Mouse (Mus musculus) liver, adult (tissue): ENCODE measurements around the gene Dap.

Source experiments
- GATA4 ChIP-seq: IDR thresholded peaks from 2 replicates; pipeline ENCODE4 v1.6.1; 2014; ENCODE audit warnings: mild to moderate bottlenecking, low read length; ENCODE audit not compliant: insufficient replicate concordance

The Dap gene

DNA sequence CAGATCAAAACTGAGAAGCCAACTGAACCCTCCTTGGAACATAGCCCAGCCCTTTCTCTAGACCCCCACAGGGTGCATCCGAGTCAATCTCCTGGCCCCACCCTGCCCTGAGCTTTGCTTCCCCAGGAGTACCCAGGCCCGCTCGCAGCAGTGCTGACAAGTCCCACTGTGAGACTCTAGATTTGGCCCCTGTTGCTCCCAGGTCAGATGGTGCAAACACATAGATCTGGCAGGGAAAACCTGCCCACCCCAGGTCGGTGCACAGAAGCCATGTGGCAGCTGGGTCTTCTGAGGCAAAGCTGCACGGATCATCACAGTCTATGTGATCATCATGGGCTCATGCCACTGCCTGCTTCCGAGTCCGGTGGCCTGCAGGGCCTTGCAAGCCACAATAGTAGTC is 48.6 kb downstream of the Dap start:
- no peak for TF ChIP-seq GATA4

DNA sequence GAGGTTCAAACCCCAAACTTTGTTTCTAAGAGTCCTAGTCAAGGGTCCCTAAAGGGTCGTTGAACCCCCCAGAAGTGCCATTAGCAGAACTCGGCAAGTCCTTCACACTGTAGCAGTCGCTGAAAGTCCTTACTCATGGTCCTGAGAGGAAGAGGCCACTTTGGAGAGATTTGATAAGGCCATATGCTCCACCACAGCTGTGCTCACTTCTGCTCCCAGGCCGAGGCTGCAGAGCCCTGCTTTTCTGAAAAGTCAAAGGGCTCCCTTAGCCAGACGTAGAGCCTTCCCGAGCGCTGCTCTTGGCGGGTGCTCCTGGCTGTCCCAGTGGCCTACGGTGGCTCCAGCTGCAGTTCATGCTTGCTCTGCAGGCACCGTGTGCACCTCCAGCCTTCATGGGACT is 49.4 kb downstream of the Dap start:
- TF ChIP-seq GATA4 = no peak

DNA sequence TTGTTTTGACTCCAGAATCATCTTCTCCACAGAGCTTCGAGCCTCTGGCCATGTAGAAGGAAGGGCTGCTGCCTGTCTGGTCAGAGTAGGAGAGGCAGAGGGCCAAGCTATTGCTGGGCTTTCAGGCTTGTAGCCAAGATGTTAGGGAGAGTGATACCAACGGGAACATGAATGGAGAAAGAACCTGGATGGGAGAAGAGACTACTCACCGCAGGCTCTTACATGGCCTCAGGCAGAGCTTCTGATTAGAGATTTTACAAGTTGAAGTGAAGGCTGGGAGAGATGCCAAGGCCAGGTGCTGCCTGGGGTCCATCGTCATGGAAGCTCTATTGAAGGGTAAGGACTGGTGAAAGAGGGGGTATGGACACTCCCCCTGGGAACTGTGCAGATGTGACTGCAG is 54.0 kb downstream of the Dap start:
- no peak for TF ChIP-seq GATA4

DNA sequence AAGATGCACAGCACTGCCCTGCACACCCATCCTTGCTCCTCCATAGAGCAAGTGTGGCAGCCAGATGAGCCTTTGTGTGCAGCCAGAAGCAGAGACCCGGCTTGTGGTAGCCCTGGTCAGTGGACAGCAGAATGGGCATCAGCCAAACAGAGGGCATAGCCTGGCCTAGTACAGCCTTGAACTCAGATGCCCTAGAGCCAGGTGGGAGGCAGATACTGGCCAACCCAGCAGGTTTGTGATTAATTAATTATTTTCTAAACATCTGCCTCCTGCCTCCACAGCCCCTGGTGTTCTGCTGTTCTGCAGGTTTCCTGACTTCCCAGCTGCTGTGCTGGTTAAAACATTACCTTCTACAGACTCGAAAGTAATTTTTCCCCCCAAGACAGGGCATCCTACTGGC is 55.0 kb downstream of the Dap start:
- no peak for TF ChIP-seq GATA4

DNA sequence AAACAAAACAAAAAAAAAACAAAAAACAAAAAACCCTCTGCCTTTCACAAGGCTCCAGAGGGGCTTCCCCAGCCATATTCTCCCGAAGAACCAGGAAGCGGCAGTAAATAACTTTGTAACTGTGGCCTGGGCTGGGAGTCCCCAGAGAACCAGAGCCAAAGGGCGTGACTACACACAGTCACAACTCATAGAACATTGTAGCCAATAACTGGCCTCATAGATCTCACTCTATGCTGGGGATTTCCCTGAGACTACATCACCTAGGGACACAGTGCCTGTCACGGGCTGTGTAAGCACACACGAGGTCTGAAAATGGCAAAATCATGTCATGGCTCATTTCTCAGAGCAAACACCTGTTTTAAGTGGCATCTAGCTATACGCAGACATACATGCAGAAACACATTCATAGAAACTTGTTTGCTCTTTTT is 55.5 kb downstream of the Dap start:
- TF ChIP-seq GATA4 = no peak

DNA sequence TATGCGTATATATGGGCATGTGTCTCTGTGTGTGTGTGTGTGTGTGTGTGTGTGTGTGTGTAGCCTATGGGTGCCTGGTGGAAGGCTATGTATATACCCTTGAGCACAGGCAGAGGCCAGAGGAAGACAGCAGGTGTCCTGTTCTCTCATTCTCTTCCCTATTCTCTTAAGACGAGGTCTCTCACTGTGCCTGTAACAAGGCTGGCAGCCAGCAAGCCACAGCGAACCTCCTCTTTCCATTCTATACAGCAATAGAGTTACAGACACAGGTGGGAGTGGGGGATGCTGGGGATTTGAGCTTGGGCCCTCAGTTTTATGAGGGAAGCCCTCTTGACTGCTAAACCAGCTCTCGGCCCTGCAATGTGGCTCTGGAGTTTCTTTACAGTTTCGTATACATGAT is 55.9 kb downstream of the Dap start:
- no peak for TF ChIP-seq GATA4

DNA sequence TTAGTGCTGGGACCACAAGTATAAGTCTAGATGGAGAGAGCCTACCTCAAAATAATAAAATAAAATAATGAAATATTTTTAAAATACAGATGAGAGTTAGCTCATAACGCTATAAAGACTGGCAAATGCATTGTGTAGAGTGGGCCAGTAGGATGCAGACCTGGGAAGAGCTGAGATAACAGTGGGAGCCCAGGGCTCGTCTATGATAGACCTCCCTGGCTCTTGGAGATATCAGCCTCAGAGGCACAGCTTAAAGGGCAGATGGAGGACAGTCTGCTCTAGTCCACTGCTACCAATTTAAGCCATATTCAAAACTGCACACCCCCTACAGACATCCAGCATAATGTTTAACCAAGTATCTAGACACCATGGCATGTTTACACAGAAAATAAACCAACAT is 56.6 kb downstream of the Dap start:
- TF ChIP-seq GATA4 = no peak

DNA sequence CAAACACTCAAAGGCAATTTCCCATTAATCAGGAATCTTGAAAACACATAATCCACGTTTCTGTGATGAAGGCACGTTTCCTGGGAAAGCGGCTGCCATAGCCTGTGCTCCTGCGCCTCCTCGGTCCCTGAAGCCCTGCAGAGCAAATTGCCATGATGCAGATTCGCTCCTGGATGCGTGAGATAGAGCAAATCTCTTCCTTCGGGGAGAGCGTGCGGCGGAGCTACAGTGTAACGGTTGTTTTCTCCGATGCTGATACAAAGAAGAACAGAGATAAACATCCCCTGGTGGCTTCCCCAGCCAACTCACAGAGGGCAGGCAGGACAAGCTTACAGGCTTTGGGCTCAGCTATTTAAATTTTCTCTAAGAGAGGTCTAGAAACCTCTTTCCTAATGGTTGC is 57.7 kb downstream of the Dap start:
- TF ChIP-seq GATA4 = no peak

DNA sequence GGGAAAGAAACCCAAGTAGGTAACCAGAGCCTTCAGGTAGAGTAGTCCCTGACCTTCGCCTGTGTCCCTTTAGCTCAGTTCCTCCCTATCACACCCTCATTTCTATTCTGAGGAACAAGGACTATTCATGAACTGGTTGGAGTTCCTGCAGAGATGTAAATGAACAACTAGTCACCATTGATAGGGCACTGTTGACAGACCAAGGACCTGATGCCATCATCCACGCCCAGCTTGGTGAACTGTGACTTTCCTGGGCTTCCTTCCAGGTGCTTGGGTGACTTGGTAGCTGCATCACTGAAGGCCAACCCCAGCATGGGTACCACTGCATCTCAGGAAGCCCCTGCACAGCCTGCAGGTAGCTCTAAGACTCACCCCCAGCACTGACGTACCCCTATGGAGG is 58.2 kb downstream of the Dap start:
- no peak for TF ChIP-seq GATA4

DNA sequence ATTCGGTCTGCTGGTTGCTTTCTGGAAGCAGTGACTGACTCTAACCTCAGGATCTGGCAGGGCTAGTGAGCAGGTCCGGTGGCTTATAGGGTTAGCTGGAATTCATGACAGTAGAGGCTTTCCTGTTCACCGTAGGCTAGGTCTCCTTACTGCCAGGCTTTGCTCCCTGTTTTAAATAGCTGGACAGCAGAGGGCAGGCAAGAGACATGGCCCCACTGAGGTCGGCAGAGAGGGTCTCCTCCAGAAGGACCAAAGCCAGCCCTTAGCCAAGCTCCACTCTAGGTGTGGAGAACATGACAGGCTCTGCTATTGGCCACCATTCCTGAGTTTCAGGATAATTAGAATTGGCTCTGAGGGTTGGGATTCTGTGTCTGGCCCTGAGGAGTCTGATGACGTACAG is 60.0 kb downstream of the Dap start:
- no peak for TF ChIP-seq GATA4

DNA sequence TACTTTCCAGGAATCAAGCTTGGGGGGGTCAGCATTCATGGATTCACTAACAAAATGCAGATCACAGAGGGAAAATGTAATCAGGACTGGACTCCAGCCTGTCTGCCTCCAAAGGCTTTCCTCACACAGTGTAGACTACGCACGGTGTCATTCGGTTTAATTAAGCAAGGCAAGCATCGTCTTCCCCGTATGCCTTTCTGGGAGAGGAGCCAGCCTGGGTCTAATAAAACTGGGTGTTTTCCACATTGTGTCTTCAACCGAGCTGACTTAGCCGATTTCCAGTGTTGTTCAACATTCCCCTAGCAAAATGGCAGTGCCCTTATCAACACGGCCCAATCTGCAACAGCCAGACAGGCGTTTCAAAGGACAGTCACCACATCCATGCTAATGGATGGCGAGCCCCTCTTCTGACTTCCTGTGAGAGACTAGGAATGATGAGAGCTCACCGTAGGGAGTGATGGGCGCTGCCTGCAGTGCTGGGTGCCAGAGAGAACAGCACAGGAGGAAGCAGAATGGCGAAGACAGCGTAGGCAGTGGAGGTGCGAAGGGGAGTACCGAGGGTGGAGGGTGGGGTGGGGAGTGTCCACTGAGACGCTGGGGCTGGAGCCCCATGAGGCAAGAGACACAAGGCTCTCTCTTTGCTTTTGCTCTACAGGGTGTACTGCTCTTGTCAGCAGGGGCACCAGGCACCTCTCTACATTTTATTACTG is 61.0 kb downstream of the Dap start:
- TF ChIP-seq GATA4 = no peak

DNA sequence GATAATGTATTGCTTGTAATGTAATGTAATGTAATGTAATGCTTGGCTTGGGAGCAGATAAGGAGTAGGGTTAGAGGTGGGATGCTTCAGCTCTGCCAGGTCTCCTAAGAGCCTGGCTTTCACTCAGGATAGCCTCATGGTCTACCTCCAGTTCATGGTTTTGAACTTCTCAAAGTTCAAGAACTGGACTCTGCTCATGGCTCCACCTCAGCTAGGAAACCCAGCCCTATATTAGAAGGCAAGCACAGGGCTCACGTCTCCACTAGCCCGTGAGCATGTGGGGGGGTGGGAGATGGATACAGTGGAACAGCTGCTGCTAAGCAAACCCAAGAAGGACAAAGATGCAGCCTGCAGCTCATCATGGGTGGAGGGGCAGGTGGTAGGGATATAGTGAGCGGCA is 61.6 kb downstream of the Dap start:
- no peak for TF ChIP-seq GATA4

DNA sequence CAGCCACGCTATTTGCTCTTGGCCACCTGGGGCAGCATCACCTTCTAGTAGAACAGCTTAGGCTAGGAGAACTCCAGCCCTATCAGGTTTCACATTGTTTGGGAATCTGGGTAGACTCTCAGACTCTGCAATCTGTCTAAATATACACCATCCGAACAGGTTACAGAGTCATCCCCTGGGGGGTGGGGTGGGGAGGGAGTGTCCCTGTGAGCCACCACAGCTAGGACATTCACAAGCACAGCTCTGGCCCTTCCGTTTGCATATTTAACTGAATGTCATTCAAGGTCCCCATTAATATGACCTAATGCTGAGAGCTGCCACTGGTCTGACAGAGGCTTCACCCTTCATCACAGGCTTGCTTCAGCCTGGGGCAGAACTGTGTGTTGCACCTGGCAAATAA is 68.5 kb downstream of the Dap start:
- TF ChIP-seq GATA4 = no peak

DNA sequence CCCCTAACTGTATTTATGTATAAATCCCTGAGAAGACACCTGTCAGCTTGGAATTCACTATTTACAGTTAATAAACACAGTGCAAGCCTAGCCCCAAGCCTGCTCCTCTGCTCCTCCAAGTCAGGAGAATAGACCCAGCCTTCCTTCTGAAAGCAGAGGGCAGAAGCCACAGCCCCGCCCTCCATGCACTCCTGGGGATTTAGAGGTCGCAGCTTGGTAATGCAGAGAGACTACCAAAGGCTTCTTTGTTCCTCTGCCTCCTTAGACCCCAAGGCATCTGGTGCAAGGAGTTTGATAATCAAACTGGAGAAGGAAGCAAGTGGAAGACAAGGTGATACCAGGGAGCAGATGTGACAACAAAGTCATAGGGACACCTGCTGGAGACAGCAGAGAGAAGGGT is 70.2 kb downstream of the Dap start:
- no peak for TF ChIP-seq GATA4

DNA sequence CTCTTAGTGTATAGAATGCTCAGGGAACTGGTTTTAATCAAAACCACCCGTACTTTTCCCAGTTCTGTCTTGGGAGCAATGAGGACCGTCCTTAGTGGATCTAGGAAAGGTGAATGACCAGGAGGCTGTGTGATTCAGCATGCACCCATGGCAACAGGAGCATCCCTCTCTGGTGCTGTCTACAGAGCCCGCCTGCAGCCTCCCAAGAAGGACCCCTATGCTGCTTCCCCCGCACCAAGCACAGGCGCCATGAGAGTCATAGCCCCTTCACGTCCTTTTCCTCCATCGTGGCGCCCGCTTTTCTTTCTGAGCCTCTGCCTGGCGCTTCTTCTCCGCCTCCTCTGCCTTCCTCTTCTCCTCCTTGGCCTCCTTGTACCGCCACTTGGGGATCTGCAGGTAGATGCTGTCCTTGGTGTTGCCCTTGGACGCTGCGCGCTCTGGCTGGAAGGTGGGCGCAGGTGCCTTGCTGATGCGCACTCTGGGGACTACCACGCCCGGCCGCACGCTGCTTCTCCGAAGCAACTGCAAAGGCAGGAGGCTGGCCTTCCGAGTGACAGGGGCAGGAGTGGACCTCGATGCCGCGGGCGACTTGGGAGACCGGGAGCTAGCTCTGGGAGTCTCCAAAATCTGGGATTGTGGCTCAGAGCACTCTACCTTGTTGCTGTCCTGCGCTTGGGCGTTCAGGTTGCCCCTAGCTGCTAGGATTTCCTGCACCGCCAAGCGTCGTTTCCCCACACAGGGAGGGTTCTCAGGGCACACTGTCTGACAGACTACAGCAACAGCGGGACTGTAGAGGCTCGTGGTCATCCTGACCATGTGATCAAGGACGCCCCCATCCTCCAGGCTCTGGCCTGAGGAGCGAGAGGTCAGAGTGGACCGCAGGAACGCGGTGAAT is 73.0 kb downstream of the Dap start:
- no peak for TF ChIP-seq GATA4

DNA sequence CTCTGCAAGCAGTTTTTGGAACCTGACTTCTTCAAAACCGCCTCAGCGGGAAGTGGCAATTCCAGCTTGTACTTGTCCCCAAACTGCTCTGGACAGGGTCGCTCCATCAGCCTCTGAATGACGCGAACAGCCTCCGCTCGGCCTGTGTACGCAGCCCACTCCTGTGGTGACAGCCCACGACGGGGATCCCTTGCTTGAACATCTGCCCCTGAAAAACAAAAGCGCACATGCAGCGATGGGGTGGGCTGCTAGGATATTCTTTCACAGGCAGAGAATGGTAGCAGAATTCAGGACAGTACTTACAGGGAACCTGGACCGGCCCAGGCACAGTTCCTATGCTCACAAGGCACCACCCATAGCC is 73.6 kb downstream of the Dap start:
- no peak for TF ChIP-seq GATA4
